Mouse (Mus musculus): ENCODE results near the gene AL732309.1. TPM values are rescaled to one million over a fixed set of nuclear protein-coding genes. Genes with fewer than 3 reads are reported as not detected.
"Not testable (repeated sequence)": the region's sequence is repeated elsewhere in the genome, so short reads cannot be mapped to it uniquely, and the experiment has no call there.

The AL732309.1 gene
- total RNA-seq, 2 experiments from 2014 or later = 2.3 to 3.3 TPM

DNA sequence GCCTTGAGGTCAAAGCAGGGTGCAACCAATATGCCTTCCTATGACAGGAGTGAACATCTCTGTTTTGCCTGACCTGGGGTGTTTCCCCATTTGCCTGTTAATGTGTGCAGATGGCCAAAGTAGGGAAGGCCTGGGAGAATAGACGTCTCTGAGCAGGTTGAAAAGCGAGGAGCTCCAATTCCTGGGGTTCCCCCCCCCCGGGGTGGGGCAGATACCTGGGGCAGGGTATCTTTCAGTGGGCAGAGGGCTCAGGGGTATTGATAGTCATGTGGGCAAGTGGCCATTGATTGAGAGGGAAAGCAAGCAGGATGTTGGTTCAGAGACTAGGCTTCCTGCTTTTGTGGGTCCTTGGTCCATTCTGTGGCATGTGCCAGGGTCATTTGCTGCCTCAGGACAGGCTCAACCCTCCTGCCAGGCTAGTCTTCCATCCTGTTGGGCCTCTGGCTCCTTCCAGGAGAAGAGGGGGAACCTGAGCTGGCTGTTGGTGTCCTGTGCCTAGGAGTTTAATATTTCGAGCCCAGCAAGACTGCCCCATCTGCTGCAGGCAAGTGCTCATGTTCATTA is 21.2 kb upstream of the AL732309.1 start:
- no peak for DNase-seq

DNA sequence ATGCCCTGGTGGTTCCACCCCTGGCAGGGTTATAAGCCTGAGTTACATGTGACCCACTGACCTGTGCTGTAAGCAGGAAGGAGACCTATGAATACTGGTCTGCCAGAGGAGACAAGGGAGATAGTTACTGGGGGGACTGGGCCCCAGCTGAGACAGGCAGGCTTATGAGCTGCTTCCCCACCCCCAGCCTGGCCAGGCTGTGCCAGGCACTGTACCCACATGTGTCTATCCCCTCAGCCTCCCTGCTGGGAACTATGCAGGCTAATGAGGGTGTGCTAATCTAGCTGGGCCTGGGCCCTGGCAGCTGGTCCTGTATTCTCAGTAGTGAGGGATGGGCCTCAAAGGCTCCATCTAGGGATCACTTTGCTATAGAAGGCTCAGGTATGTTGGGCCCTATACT is 20.6 kb upstream of the AL732309.1 start:
- no peak for DNase-seq

DNA sequence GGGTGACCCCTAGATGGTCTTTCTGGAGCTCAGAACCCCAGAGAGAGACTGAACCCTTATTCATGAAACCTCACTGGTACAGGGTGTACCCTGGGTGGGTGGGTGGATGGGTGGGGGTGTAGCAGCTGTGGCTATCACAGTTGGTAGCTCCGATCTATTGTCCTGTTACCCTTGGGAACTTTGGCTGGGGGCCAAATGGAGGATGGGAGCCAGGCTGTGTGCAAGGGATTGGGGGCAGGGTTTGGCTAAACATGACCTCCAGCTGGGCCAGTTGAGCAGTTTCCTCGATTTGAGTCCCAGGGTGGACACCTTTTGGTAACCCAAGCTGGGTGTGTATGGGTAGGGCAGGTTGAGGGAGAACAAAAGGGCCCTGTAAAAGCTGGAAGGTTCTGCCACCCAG is 20.1 kb upstream of the AL732309.1 start:
- DNase-seq = peak; percentile 67

DNA sequence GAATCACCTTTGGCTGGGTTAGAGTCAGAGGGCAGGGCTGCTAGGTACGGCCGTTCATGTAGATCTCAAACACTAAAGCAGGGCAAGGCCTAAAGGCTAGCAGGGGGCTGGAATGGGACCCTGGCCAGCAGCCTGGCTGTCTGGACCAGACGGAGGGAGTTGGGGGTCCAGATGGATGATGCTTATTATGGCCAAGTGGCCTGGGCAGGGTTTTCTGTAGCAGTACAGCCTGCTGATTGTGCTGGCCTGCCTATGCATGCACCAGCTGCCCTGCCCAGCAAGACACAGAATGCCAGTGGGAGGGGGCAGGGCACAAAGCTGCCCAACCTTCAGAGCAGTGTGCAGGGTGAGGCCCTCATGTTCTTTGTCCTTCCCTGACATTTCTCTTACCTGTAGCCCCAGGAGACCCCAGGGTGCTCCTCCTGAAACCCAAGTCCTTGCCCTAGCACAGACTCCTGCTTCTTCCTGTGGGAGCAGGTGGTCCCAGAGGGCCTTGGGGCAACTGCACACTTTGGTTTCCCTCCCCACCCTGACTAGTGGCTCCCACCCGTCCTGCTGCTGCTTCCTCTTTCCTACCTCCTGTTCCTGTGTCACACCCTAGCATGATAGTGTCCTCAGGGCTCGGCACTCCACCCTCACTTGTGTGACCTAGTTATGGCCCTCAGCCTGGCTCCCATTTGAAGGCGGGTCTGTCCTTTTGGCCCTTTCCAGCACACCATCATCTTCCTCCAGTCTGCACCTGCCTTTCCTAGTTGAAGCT is 19.4 kb upstream of the AL732309.1 start:
- no peak for DNase-seq

DNA sequence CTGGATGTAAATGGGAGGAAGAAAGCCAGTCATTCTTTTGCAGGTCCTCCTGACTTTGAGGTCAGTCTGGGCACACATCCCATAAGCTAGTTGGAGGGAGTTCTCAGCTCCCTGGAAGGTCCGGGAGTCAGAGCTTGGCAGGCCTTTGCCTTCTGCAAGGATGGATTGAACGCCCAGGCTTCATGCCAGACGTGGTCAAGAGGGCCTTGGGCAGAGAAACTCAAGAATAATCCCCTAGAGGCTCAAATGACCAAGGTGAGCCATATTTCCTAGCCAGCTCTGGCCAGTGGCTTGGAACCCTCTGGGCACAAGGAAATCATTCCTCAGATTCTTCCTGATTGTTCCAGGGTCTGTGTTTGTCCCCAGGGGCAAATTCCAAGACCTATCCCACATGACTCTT is 18.2 kb upstream of the AL732309.1 start:
- peak; percentile 76 for DNase-seq

DNA sequence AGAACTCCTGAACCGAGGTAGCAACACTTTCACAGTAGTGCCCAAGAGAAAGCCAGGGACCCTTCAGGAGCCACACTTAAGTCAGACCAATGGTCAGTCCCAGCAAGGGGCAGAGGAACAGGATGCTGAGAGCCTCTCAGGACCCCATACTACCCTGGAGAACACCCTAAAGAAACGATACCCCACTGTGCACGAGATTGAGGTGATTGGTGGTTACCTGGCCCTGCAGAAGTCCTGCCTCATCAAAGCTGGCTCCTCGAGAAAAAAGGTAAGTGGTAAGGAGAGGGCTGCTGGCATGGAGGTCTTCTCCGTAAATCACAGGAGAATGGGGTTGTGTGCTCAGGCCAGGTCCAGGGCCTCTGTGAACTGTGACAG is 17.6 kb upstream of the AL732309.1 start:
- DNase-seq = no peak

DNA sequence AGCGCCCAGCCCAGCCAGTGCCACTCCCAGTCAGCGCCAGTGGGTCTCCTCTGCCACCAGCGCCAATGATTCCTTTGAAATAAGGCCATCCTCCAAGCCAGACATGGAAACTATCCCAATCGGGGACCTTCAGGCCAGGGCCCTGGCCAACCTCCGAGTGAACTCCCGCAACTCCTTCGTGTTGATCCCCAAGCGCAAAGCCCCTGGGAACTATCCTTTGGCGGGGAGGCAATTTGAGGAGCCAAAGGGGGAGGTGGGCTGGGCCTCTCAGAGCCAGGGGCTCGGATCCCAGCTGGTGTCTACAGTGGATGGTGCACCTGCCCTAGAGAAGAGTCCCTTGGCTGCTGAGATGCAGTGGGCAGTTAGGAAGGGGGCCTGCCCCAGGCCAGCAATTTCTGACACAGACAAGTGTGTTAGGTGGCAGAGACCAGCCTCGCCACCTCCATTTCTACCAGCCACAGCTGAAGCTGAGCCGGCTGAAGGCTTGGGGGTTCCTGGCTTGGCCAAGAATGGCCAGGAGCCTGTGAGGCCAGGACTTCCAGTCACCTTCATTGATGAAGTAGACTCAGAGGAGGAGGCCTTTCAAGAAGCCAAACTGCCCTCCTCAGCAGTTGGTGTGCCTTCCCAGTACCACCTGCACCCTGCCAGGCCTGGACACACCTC is 17.1 kb upstream of the AL732309.1 start:
- no peak for DNase-seq

DNA sequence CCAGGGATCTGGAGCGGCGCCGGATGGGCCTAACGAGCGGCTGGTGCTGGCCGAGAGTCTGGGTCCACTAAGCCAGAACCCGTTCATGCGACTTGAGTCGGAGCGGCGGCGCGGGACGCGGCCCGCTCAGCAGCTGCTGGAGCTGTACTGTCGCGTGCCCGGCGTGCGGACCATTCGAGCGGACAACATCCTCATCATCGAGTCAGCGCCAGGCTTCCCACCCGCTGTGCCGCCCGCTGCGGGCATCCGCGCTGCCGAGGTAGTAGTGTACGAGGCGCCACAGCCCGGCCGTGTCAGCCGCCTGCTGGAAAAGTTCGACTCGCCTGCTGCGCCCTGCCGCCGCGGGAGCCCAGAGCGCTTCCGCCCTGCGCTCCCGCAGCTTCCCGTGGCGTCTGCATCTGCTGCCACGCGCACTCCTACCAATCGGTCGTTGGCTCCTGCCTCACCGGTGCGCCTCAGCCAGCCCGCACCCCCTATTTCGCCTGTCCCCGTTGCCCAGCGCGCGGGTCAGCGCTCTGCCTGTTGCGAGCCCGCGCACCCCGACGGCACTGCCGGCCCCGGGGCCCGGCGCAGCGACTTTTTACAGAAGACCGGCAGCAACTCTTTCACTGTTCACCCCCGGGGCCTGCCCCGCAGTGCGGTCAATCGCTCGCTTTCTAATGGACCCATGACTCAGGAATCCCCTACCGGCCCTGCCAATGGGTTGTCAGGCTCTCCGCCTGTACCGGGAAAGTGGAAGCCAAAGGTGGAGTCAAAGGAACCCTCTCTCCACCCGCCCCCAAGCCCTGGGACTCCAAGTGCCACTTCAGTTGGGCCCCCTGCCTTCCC is 16.3 kb upstream of the AL732309.1 start:
- DNase-seq = peak; percentile 58

DNA sequence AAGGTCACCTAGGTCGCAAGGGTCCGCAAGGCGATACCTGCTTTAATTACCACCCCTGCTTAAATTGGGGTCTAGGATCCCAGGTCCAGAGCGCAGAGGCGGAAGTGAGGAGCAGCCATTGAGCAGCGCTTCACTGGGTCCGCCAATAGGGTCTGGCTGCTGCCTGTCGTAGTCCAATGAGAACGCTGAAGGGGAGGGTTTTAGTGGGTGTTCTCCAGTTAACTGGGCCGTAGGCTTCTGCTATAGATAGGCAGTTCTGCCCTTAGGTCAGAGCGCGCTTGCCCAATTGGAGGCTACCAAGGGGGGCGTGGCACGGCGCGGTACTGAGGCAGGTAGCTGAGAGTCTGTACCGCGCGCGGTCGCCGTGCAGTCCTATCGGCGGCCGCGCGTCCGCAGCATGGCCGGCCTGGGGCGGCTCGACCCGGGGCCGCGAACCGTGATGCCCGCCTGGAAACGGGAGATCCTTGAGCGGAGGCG is 15.7 kb upstream of the AL732309.1 start, which contains the start of gene Tprn:
Gene Tprn, plus strand, starts transcription at position 328 of the 477 bp plus-strand sequence.
- DNase-seq = peak; percentile 96

DNA sequence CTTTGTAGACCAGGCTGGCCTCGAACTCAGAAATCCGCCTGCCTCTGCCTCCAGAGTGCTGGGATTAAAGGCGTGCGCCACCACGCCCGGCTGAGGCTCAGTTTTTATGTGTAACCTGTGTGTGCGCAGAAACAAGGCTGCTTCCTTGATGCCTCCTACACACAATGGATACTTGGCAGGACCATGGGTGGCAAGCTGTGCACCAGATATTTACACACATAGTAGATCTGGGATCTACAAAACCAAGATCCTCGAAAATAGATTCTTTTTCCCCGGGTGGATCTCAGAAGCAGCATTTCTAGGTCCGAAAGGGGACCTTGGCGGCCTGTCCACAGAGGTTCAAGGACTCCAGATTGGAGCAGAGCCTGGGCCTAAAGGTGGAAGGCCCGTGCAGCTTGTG is 15.2 kb upstream of the AL732309.1 start:
- no peak for DNase-seq

DNA sequence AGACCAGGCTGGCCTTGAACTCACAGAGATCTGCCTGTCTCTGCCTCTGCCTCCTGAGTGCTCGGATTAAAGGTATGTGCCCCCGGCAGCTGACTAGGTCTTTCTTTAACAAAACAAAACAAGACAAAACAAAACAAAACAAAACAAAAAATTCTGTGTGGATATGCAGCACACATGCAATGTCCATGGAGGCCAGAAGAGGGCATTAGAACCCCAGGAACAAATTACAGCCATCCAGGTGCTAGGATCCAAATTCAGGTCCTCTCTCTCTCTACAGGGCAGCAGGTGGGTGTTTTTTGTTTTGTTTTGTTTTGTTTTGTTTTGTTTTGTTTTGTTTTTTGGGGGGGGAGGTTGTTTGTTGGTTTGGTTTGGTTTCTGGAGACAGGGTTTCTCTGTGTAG is 12.2 kb upstream of the AL732309.1 start:
- DNase-seq = no peak

DNA sequence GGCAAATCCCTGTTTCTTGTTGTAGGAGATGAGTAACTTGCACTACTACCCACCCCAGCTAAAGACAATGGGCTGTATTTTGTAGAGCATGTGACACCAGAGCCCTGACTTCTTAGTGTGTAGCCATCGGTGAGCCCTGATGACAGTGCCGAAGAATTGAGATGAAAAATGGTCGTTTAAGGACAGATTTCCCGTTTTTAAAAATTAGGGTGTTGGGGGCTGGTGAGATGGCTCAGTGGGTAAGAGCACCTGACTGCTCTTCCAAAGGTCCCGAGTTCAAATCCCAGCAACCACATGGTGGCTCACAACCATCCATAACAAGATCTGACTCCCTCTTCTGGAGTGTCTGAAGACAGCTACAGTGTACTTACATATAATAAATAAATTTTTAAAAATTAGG is 10.6 kb upstream of the AL732309.1 start:
- DNase-seq = not testable (repeated sequence)

DNA sequence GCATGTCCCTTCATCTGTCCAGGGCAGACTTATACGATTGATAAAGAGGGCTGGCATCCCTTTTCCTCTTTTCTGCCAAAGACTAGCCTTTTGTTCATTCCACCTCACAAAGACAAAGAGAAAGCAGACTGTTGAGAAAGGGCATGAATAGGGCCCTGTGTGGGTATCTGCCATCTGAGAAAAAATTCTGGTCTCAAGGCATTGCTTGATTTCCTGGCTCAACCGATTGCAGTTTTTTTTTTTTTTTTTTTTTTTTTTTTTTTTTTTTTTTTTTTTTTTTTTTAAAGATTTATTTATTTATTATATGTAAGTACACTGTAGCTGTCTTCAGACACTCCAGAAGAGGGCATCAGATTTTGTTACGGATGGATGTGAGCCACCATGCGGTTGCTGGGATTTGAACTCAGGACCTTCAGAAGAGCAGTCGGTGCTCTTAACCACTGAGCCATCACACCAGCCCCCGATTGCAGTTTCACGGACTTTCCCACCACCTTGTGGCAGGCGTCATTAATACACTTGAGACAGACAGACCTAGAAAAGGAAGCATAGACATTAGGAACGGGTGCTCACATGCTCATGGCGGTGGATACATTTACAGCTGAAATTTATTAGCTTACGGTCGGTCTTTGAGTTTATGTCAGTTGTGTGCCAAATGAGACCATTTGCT is 9.9 kb upstream of the AL732309.1 start:
- peak; percentile 61 for DNase-seq

DNA sequence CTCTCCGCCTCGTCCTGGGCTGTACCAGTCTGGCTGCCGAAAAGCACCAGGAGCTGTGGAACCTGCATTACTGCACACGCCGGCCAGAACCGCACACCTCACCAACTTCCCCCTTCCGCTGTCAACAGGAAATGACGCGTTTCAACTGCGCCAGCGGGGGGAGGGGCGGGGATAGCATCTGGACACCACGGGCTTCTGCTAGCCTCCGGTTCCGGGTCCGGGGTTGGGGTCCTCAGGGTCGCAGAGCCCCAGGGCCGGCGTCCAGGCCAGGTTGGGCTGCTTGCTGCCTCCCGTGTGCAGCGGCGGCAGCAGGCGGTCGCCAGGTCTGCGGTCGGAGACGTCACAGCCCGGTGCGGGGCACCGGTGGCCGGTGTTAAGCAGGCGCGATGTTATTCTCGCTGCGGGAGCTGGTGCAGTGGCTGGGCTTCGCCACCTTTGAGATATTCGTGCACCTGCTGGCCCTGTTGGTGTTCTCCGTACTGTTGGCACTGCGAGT is 8.7 kb upstream of the AL732309.1 start, which contains the start of gene Tmem203:
Gene Tmem203, plus strand, starts transcription at position 156 of the 496 bp plus-strand sequence.
- peak; percentile 93 for DNase-seq

DNA sequence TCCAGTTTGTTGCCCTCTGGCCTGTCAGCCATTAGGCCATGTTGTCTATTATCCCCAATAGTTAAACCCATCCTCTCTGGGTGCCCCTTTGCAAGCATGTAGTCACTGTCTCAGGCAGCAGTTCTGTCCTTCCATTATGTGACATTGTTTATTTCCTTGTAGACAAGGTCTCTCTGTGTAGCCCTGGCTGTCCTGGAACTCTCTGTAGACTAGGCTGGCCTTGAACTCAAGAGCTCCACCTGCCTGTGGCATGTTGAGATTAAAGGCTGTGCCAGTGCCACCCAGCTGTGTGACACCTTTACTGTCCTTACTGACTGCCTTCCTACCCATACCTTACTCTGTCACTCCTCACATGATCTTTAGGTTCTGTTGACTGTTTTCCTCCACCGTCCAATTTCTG is 5.7 kb upstream of the AL732309.1 start:
- DNase-seq = no peak

DNA sequence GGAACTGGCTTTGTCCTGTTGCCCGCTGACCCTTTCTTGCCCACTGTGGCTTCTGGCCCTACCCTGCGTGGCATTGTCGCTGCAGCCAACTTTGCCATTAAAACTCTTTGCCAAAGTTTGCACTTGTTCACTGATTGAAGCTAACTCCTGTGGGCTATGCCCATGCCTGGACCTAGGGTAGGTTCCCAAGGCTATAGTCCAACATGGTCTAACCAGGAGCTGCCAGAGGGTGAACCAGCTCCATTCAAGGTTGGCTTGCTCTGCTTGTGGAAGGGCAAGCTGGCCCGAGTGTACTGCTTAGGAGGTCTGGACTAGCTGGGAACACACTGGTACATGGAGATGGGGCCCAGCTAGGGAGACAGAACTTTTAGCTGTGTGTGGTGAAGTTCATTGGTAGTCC is 2.5 kb downstream of the AL732309.1 start:
- no peak for DNase-seq

DNA sequence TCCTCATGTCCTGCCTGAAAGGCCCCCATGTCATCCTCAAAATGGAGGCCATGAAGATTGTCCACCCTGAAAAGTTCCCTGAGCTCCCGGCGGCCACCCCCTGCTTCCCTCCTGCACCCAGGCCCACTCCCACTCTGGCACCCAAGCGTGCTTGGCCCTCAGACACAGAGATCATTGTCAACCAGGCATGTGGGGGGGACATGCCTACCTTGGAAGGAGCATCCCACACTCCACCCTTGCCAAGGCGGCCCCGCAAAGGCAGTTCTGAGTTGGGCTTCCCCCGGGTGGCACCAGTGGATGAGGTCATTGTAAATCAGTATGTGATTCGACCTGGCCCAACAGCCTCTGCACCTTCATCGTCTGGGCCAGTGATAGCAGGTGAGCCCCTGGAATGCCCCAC is 3.3 kb downstream of the AL732309.1 start:
- DNase-seq = no peak

DNA sequence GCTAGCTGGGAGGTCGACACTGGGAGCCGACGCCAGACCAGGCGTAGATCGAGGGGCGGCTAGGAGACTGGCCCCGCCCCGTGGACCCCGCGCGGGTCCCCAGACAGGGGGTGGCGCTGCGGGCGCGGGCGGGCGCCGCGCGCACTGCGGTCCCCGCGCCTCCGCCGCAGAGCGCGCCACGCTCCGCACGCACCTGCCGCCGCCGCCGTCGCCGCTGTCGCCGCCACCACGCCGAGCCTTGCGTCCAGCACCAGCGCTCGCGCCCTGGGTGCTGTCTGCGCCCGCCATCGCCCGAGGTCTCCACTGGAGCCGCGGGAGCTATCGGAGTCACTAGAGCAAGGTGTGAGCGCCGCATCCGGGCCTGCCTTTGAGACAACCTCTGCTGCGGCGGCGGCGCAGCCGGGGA is 4.6 kb downstream of the AL732309.1 start, which contains the start of the genes Rnf208 and Cysrt1:
Gene Rnf208, plus strand, starts transcription at position 155 of the 406 bp plus-strand sequence.
Gene Cysrt1, minus strand, starts transcription at position 352 of the 406 bp plus-strand sequence.
- DNase-seq = no peak

DNA sequence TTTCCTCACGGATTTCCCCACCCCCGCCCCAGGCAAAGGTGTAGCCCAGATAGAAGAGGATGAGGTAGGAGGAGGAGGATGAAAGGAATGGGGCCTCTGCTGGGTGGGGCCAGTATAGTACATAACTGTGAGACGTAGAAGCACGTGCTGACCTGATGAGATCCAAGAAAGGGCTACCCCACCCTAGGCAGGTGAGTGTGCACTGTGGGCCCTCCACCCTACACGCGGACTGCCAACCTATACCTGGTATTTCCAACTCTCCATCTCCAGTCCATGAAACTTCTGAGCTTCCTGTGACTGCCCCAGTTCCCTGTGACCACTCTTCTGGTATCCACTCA is 5.3 kb downstream of the AL732309.1 start:
- no peak for DNase-seq

DNA sequence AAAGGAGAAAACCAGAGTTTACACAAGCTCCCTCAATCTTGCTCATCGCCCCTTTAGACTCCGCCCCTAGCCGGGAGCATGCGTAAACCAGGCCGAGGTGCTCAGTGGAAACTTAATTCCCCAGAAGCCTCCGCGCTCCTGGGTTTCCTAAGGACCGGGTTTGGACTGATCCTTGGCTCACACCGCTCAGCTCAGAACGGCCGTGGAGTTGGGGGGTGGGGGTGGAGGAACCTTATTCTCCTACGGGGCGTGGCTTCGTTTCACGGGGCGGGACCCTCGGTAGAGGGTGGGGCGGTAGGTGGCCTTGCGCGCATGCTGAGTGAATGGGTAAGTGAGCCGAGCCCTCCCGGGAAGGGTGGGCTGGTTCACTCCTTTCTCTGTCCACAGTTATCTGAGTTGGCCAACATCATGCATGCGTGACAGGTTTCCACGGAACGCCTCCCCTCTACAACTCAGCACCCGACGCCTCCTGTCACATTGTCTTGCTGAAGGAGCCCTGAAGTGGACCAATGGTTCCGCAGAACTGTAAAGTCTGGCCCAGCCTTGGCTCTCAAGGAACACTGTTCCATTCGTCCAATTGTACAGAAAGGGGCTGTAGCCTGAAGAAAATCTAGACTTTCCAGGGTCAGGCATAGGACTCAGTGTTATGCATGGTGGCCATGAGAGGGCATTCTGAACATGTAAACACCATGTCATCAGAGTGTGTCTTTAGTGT is 5.8 kb downstream of the AL732309.1 start:
- DNase-seq = peak; percentile 81

DNA sequence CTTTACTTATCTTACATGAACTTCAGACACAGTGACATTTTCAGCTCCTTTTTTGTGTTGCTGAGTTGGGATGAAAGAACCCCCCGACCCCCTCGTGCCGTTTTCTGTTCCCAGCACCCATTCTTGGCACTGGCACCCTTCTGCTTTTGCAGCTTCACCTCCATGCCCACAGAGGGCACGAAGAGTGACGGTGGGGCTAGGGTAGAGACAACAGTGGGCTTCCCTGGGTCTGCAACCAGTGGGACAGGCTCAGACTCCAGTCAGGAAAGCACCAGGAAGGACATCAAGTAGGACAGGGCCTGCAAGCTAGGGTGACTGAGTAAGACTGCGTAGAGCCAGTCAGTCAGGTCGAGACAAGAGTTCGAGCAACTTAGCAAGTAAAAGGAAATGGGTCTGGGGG is 6.4 kb downstream of the AL732309.1 start:
- no peak for DNase-seq

Data from adrenal gland, postnatal 10 days (tissue).